Mouse (Mus musculus): ENCODE measurements around the gene Zfp672.

DNA sequence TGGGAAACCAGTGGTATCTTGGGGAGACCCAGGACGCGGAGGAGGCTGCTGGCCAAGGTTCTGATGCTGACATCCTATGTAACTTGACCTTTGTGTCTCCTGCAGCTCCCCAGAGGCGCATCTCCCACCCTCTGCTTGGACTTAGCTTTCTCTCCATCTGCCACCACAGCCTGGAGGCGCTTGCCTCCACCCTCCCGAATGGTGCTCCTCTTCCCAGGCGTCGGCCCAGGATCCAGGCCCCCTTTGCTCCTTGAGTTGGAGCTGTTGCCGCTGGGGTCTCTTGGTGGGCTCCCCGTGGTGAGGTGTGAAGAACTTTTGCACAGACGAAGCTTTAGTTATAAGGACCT, 983 bp upstream of the Zfp672 start:
- no peak for TF ChIP-seq POLR2A (IDR thresholded peaks at IDR 0.05; ENCODE audit: borderline replicate concordance, control insufficient read depth, low read depth, low read length)
- TF ChIP-seq CTCF (IDR thresholded peaks at IDR 0.05; ENCODE audit: control insufficient read depth, insufficient read depth, low read length): no peak
